ENCODE assay signal across 8 mouse cellular contexts in the genomic region with DNA sequence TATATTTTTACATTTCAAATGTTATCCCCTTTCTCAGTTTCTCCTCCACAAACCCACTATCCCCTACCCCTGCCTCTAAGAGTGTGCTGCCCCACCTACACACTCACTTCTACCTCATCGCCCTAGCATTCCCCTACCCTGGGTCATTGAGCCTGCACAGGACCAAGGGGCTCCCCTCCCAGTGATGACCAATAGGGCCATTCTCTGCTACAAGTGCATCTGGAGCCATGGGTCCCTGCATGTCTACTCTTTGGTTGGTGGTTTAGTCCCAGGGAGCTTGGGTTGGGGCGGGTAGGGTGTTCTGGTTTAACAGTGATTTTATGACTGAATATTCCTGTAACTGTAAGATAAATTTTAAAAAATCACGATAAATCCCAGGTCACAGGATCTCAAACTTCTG. TPM values are rescaled to one million over a fixed set of nuclear protein-coding genes. Genes with fewer than 3 reads are reported as not detected.
DNase-seq lines count a peak whose midpoint lies in the region; ATAC-seq and TF ChIP-seq lines count a peak whose summit lies in the region.

No protein-coding gene starts in this region.

- ATAC-seq in embryonic facial prominence, embryonic 11.5 days (replicated peaks; ENCODE audit: insufficient number of reproducible peaks, low FRiP score, low TSS enrichment, low read depth) = peak; percentile 88
- peak; percentile 76 for ATAC-seq in intestine, embryonic 16.5 days
- ATAC-seq in midbrain, postnatal 0 days (ENCODE audit: low FRiP score) = peak; percentile 47
- ATAC-seq in activated CD4-positive, CD25-positive, alpha-beta regulatory T cell, adult 4 months = no peak

- H3K27ac ChIP-seq in heart, embryonic 10.5 days = peak overlapping the region; percentile 85; the same call in 1 of the 2 replicates
- H3K27ac ChIP-seq in embryonic facial prominence, embryonic 11.5 days (replicated peaks; ENCODE audit: low read depth, low read length) = no peak overlapping the region
- H3K27ac ChIP-seq in intestine, embryonic 16.5 days (ENCODE audit: low read length) = peak overlapping the region; percentile 54
- H3K27ac ChIP-seq in midbrain, postnatal 0 days (ENCODE audit: low read depth, low read length) = peak overlapping the region; percentile 59; the same call in 1 of the 2 replicates

- H3K27me3 ChIP-seq in heart, embryonic 10.5 days (ENCODE audit: insufficient read depth, poor library complexity, severe bottlenecking) = no peaks in the 10 kb centered on the region
- no peaks in the 10 kb centered on the region for H3K27me3 ChIP-seq in embryonic facial prominence, embryonic 11.5 days (ENCODE audit: control insufficient read depth, insufficient read depth, low read length)
- no peaks in the 10 kb centered on the region for H3K27me3 ChIP-seq in intestine, embryonic 16.5 days (replicated peaks; ENCODE audit: control insufficient read depth, insufficient read depth, low read length)
- H3K27me3 ChIP-seq in midbrain, postnatal 0 days (ENCODE audit: insufficient read depth, low read length) = no peaks in the 10 kb centered on the region

- H3K9ac ChIP-seq in embryonic facial prominence, embryonic 11.5 days (replicated peaks; ENCODE audit: low read length) = peak overlapping the region; percentile 73
- H3K9ac ChIP-seq in intestine, embryonic 16.5 days (ENCODE audit: low read depth, low read length) = peak overlapping the region; percentile 82
- H3K9ac ChIP-seq in midbrain, postnatal 0 days (replicated peaks; ENCODE audit: low read length, poor library complexity, severe bottlenecking) = peak overlapping the region; percentile 70

- H3K9me3 ChIP-seq in heart, embryonic 10.5 days = no peaks in the 10 kb centered on the region
- no peaks in the 10 kb centered on the region for H3K9me3 ChIP-seq in embryonic facial prominence, embryonic 11.5 days (replicated peaks; ENCODE audit: control insufficient read depth, low read length)
- no peaks in the 10 kb centered on the region for H3K9me3 ChIP-seq in intestine, embryonic 16.5 days (ENCODE audit: control insufficient read depth, low read length)
- no peaks in the 10 kb centered on the region for H3K9me3 ChIP-seq in midbrain, postnatal 0 days (ENCODE audit: low read length)

- H3K4me3 ChIP-seq in heart, embryonic 10.5 days = peak overlapping the region; percentile 71
- H3K4me3 ChIP-seq in embryonic facial prominence, embryonic 11.5 days (ENCODE audit: low read depth, low read length) = peak overlapping the region; percentile 64
- peak overlapping the region; percentile 76 for H3K4me3 ChIP-seq in intestine, embryonic 16.5 days (ENCODE audit: low read length)
- H3K4me3 ChIP-seq in midbrain, postnatal 0 days (ENCODE audit: low read depth, low read length) = peak overlapping the region; percentile 67

- peaks cover 3% of the 10 kb centered on the region; the same call in 1 of the 2 replicates for H3K36me3 ChIP-seq in heart, embryonic 10.5 days
- no peaks in the 10 kb centered on the region for H3K36me3 ChIP-seq in embryonic facial prominence, embryonic 11.5 days (replicated peaks; ENCODE audit: control insufficient read depth, insufficient read depth, low read depth, low read length)
- no peaks in the 10 kb centered on the region for H3K36me3 ChIP-seq in intestine, embryonic 16.5 days (ENCODE audit: control insufficient read depth, insufficient read depth, low read length)
- no peaks in the 10 kb centered on the region for H3K36me3 ChIP-seq in midbrain, postnatal 0 days (ENCODE audit: insufficient read depth, low read length)

- H3K4me2 ChIP-seq in embryonic facial prominence, embryonic 11.5 days (ENCODE audit: low read depth, low read length) = peak overlapping the region; percentile 51
- H3K4me2 ChIP-seq in intestine, embryonic 16.5 days (ENCODE audit: low read depth, low read length) = peak overlapping the region; percentile 78
- H3K4me2 ChIP-seq in midbrain, postnatal 0 days (ENCODE audit: low read depth, low read length, poor library complexity, severe bottlenecking) = peak overlapping the region; percentile 69

- DNase-seq in heart, embryonic 10.5 days (ENCODE audit: low spot score) = no peak
- DNase-seq in heart, adult 18-20 months = no peak
- peak; percentile 48 for DNase-seq in 3T3-L1 (ENCODE audit: low read depth, low spot score)
- peak; percentile 10 for DNase-seq in embryonic facial prominence, embryonic 11.5 days (ENCODE audit: low spot score)
- DNase-seq in midbrain, postnatal 0 days (ENCODE audit: low spot score) = no peak
- no peak for DNase-seq in right cerebral cortex, postnatal 25 days

- H3K4me1 ChIP-seq in heart, embryonic 10.5 days = no peaks in the 10 kb centered on the region
- H3K4me1 ChIP-seq in embryonic facial prominence, embryonic 11.5 days (ENCODE audit: control insufficient read depth, insufficient read depth, low read length) = no peaks in the 10 kb centered on the region
- H3K4me1 ChIP-seq in intestine, embryonic 16.5 days (ENCODE audit: control insufficient read depth, insufficient read depth, low read length) = no peaks in the 10 kb centered on the region
- H3K4me1 ChIP-seq in midbrain, postnatal 0 days (ENCODE audit: insufficient read depth, low read length) = no peaks in the 10 kb centered on the region

- 1% methylated on average over 3 of the region's 3 CpGs for WGBS in heart, embryonic 10.5 days
- WGBS in embryonic facial prominence, embryonic 11.5 days = 4% methylated on average over 3 of the region's 3 CpGs
- 6% methylated on average over 3 of the region's 3 CpGs for WGBS in intestine, embryonic 16.5 days
- 6% methylated on average over 3 of the region's 3 CpGs for WGBS in midbrain, postnatal 0 days

- no peak for TF ChIP-seq CTCF in midbrain, postnatal 0 days (IDR thresholded peaks at IDR 0.05)

RNA-seq across cellular contexts. Expression of a gene that starts 0.7 kb away (rescaled TPM):
- polyA plus RNA-seq in heart, embryonic 10.5 days (2016; fragmentation: Nextera tagmentation; extraction: Ambion mirVana) = 3.9 and 5.1 TPM in 2 replicates
- under 1 TPM; 0.37 to 0.72 TPM for total RNA-seq in heart, adult 18-20 months (2021)
- 8.3 and 10.8 TPM in 2 replicates for polyA plus RNA-seq in embryonic facial prominence, embryonic 11.5 days (2014; fragmentation: Nextera tagmentation; extraction: Ambion mirVana)
- polyA plus RNA-seq in intestine, embryonic 16.5 days (2015; fragmentation: Nextera tagmentation; extraction: Ambion mirVana) = 9.2 and 9.3 TPM in 2 replicates
- total RNA-seq in midbrain, postnatal 0 days (2014; rRNA removed) = 4.7 and 8.1 TPM in 2 replicates
- polyA plus RNA-seq in midbrain, postnatal 0 days (2015; fragmentation: Nextera tagmentation; extraction: Ambion mirVana) = 6.5 and 7.7 TPM in 2 replicates
- 10 to 100 TPM; 15.1 to 15.3 TPM for polyA plus RNA-seq in activated CD4-positive, CD25-positive, alpha-beta regulatory T cell, adult 4 months (2017; shearing (Covaris generic))

RNA-seq across cellular contexts. Expression of a gene that starts 53.2 kb away (rescaled TPM):
- 16.0 and 17.7 TPM in 2 replicates for polyA plus RNA-seq in heart, embryonic 10.5 days (2016; fragmentation: Nextera tagmentation; extraction: Ambion mirVana)
- 1 to 10 TPM; 5.9 to 6.3 TPM for total RNA-seq in heart, adult 18-20 months (2021)
- 29.4 and 30.9 TPM in 2 replicates for polyA plus RNA-seq in embryonic facial prominence, embryonic 11.5 days (2014; fragmentation: Nextera tagmentation; extraction: Ambion mirVana)
- polyA plus RNA-seq in intestine, embryonic 16.5 days (2015; fragmentation: Nextera tagmentation; extraction: Ambion mirVana) = 22.0 and 22.6 TPM in 2 replicates
- 11.0 and 12.0 TPM in 2 replicates for total RNA-seq in midbrain, postnatal 0 days (2014; rRNA removed)
- 10.4 and 11.1 TPM in 2 replicates for polyA plus RNA-seq in midbrain, postnatal 0 days (2015; fragmentation: Nextera tagmentation; extraction: Ambion mirVana)
- polyA plus RNA-seq in activated CD4-positive, CD25-positive, alpha-beta regulatory T cell, adult 4 months (2017; shearing (Covaris generic)) = 10 to 100 TPM; 31.2 TPM

RNA-seq across cellular contexts. Expression of a gene that starts 53.3 kb away (rescaled TPM):
- 11.9 and 14.6 TPM in 2 replicates for polyA plus RNA-seq in heart, embryonic 10.5 days (2016; fragmentation: Nextera tagmentation; extraction: Ambion mirVana)
- 10 to 100 TPM; 17.1 to 19.2 TPM for total RNA-seq in heart, adult 18-20 months (2021)
- 23.2 and 24.1 TPM in 2 replicates for polyA plus RNA-seq in embryonic facial prominence, embryonic 11.5 days (2014; fragmentation: Nextera tagmentation; extraction: Ambion mirVana)
- 14.8 and 15.2 TPM in 2 replicates for polyA plus RNA-seq in intestine, embryonic 16.5 days (2015; fragmentation: Nextera tagmentation; extraction: Ambion mirVana)
- total RNA-seq in midbrain, postnatal 0 days (2014; rRNA removed) = 14.5 and 19.8 TPM in 2 replicates
- polyA plus RNA-seq in midbrain, postnatal 0 days (2015; fragmentation: Nextera tagmentation; extraction: Ambion mirVana) = 12.7 TPM in 2 replicates
- polyA plus RNA-seq in activated CD4-positive, CD25-positive, alpha-beta regulatory T cell, adult 4 months (2017; shearing (Covaris generic)) = 10 to 100 TPM in 1 of 2 experiments, 1 to 10 TPM in 1; 7.0 to 14.1 TPM

Comparison
In these comparisons a context has a peak if more than half of its experiments do, and no peak if none do; other contexts are left out.
1. DNase-seq: peak in 3T3-L1 (single experiment) and embryonic facial prominence, embryonic 11.5 days (single experiment); none in heart, embryonic 10.5 days (single experiment), heart, adult 18-20 months (0 of 2), midbrain, postnatal 0 days (single experiment) and right cerebral cortex, postnatal 25 days (single experiment).
2. Peak in every context shown above with its lines, with median percentiles within 50 percentile points of each other: H3K4me3 ChIP-seq, H3K4me2 ChIP-seq and H3K9ac ChIP-seq.